Mouse (Mus musculus) right cerebral cortex, adult 18-20 months (tissue): ENCODE data around the gene Mast3.

Experiments
- DNase-seq: peaks from one replicate; pipeline ENCODE4 v3.0.0; 2022; ENCODE audit warnings: mixed read lengths

Gene Mast3

DNA sequence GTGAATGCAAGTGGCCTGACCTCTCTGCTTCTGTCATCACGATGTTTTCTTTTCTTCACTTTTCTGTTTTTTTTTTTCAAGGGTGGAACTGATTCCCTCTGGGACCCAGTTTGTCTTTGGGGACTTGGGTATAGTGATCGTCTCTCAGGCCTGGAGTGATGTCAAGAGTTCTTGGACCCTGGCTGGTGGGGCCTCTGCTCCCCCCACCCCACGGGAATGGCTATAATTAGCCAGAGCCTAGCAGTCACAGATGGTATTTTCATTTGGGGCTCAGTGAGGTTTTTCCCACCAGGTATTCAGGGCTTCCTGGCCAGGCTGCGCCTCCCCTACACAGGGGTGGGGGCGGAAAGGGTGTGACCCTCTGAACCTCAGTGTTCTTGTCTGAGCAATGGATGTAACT lies 63.2 kb downstream of the Mast3 start:
- DNase-seq = no peak

DNA sequence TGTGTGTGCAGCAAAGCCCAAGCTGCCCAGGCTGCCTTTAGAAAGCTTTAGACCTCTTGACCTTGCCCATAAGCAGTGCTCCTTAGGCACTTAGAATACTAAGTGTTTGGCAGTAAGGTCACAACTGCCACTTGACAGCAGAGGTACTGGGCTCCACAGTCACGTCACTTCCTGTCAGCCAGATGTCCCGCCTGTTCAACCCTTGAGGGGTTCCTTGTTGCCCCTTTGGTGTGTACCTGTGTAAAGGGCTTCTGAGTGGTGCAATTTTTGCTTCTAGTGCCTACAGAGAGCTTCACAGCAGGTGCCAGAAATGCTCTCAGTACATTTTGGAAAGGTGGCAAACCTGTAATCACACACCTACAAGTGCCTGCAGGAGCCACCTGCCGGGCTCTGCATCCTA lies 66.6 kb downstream of the Mast3 start:
- no peak for DNase-seq

DNA sequence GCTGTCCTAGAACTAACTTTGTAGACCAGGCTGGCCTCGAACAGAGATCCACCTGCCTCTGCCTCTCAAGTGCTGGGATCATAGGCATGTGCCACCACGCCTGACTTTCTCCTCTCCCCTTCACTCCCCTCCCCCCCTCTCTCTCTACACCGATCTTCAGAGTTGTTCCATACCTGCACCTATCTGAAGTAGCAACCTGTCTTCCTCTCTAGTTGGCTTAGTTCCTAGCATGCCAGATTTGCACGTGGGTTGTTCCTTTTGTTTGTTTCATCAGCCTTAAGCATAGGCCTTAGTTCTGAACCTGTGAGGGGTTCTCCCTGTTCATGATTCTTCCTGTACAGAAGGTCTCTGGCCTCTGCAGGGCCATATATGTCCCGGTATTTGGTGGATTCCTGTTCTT lies 67.1 kb downstream of the Mast3 start:
- no peak for DNase-seq

DNA sequence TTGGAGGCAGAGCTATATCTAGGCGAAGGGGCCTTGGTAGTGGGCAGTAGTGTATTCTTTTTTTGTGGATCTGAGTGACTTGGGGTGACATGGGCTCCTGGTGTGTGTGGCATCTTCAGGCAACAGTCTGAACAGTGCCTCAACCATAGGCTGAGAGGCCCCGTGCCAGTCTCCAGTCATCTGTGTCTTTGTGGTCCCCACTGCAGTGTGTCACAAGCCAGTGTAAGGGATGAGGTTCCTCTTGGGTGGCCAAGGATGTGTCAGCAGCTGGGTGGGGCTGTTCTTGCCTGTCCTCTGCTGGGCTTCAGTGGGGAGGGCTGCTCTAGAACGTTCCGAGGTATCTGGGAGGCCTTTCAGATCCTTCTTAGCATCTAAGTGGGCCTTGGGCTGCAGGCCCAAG lies 73.9 kb downstream of the Mast3 start:
- DNase-seq = no peak

DNA sequence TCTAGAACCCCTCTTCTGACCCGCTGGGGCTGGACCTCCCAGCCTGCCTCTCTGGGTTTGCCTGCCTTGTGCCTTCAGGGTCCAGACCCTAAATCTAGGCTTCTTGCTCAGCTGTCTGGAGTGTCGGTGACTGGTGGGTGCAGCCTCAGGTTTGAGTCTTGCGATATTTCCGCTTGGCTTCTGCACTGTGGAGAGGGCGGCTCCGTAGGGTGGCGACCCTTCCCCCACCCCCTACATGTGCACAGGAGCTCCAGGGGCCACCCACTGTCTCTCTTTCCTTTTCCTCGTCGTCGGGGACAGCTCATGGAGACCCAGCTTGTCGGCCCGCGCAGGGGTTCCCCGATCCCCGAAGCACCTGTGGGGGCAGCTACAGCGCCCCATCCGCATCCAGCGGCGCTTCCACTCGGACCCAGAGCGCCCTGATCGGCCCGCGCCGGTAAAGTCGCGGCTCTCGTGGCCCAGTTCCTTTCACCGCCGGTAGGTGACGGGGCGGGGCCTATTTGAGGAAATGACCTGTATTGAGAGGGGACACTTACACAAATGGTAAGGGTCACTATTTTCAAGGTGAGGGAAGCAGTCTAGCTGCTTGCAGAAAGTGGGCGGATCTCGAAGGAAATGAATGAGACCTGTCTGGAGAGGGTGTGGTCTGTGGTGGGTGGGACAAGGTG lies 74.9 kb downstream of the Mast3 start:
- no peak for DNase-seq
